Mouse (Mus musculus) bone marrow, adult 2 months (tissue): ENCODE data around the gene AU021092. TPM values are rescaled to one million over a fixed set of nuclear protein-coding genes. Genes with fewer than 3 reads are reported as not detected.
"Not testable (repeated sequence)": the region's sequence is repeated elsewhere in the genome, so short reads cannot be mapped to it uniquely, and the experiment has no call there.

Experiments
- H3K27ac ChIP-seq: fragments of 200-500 bp; 2 replicates; pipeline ENCODE4 v1.5.1; 2012; ENCODE audit warnings: low read depth, mild to moderate bottlenecking, control low read depth, inconsistent platforms, low read length; ENCODE audit not compliant: control insufficient read depth, poor library complexity, insufficient read depth
- H3K4me1 ChIP-seq: fragments of 200-500 bp; 2 replicates; pipeline ENCODE4 v1.6.1; 2011; ENCODE audit warnings: low read length; ENCODE audit not compliant: control insufficient read depth, insufficient read depth
- H3K4me3 ChIP-seq: fragments of 200-500 bp; replicated peaks from 2 replicates; pipeline ENCODE3; 2011; ENCODE audit warnings: mild to moderate bottlenecking, low read depth, low read length, control low read depth; ENCODE audit not compliant: control insufficient read depth
- CTCF ChIP-seq: fragments of 200-500 bp; IDR thresholded peaks from 2 replicates; pipeline ENCODE4 v1.5.1; 2011; ENCODE audit warnings: low read length, control low read depth; ENCODE audit not compliant: control insufficient read depth, insufficient read depth
- POLR2A ChIP-seq: fragments of 200-500 bp; IDR thresholded peaks from 2 replicates; pipeline ENCODE4 v1.6.1; 2011; ENCODE audit warnings: low read depth, mild to moderate bottlenecking, control low read depth, low read length, borderline replicate concordance; ENCODE audit not compliant: control insufficient read depth
- WGBS: fragments of 180-500 bp; shearing (Covaris S2); methylation state at CpG from one replicate; pipeline ENCODE4 v1.1.7; 2018; 5-methylcytosine and 5-hydroxymethylcytosine counted together
- polyA plus RNA-seq: library from polyadenylated mRNA; stranded (reverse); fragments of >200 nt; gene quantifications from 2 replicates; pipeline ENCODE4 v1.2.4, GENCODE M21; 2011; ENCODE audit warnings: low replicate concordance; ENCODE audit not compliant: missing spikeins, insufficient read depth, insufficient read length

Gene AU021092
- polyA plus RNA-seq, 1 experiment, result not detected

DNA sequence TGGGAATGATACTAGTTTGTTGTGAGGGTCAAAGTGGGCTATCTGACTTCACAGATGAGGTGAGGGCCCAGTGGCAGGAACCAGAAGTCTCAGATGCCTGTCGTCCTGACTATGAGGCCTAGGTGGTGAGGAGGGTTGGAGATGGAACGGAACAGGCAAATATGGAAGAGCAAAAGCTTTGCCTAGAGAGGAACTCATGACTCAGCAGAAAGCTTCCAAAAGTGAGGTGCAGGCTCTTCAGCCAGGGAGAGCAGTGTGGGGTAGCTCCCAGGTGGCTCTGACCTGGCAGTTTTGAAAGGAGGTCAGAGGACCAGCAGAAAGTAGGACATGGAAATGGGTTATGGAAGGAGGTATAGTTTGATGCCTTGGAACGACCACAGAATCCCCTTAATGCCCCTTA is 28.8 kb upstream of the AU021092 start:
- no peak overlapping the region for H3K4me3 ChIP-seq
- no peaks in the 10 kb centered on the region; the same call in 1 of the 2 replicates for H3K4me1 ChIP-seq
- TF ChIP-seq CTCF (no peak), POLR2A (no peak)
- WGBS, result 77% methylated on average over 3 of the region's 3 CpGs
- no peak overlapping the region for H3K27ac ChIP-seq

DNA sequence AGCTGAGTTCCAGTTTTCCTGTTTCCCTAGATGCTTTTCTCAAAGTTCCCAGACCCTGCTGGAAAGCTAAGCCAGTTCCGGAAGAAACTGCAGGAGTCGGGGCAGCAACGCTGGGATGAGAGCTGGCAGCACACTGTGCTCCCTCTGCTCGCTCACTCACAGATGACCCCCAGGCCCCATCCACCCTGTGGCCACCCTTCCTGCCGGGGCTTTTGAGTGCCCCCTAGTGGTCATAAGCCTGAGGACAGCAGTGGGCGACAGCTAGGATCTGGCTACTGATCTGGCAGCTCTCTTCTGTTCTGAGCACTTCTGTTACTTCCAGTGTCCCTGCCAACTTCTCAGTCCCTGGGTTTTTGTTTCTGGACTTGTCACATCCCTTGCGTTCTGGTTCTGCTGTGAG is 22.3 kb upstream of the AU021092 start:
- H3K4me3 ChIP-seq, result no peak overlapping the region
- TF ChIP-seq CTCF, result peak; percentile 84
- peak; percentile 40; the same call in 1 of the 2 replicates for TF ChIP-seq POLR2A
- no peak overlapping the region for H3K27ac ChIP-seq
- no peaks in the 10 kb centered on the region for H3K4me1 ChIP-seq
- WGBS, result 51% methylated on average over 7 of the region's 7 CpGs

DNA sequence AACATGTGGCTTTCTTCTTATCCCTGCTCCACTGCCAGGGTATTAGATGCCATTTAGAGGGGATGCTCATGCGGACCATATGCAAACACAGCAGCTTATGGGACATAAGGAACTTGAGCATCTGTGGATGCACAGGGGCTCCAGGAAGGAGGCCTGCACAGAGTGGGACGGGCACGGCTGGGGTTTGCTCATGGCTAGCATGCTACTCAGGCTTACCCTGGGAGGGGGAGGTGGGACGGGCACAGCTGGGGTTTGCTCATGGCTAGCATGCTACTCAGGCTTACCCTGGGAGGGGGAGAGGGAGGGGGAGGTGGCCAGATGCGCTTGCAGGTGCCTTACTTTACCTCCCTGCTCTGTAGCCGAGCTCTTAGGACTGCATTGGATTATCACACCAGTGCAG is 20.8 kb upstream of the AU021092 start:
- Histone ChIP-seq H3K4me3 (no peak overlapping the region), H3K27ac (no peak overlapping the region), H3K4me1 (no peaks in the 10 kb centered on the region)
- TF ChIP-seq POLR2A, result no peak
- TF ChIP-seq CTCF, result no peak
- 87% methylated on average over 6 of the region's 6 CpGs for WGBS

DNA sequence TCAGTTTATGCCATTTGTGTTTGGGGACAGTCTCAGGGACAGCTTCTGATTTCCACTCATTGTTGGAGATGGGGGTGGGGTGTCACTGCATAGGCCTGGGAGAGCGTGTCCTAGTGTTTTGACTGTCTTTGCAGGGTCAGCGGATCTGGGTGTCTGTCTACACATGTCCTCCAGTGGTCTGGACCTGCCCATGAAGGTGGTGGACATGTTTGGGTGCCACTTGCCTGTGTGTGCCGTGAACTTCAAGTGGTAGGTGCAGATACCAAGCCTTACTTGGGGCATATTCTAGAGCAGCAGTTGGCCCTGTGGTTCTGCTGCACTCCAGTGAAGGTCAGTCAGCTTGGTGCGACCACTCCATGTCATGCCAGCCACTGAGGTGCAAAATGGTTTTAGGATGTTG is 20.3 kb upstream of the AU021092 start:
- WGBS, result 85% methylated on average over 4 of the region's 4 CpGs
- Histone ChIP-seq H3K4me3 (no peak overlapping the region), H3K4me1 (no peaks in the 10 kb centered on the region), H3K27ac (no peak overlapping the region)
- TF ChIP-seq CTCF, result no peak
- TF ChIP-seq POLR2A, result no peak

DNA sequence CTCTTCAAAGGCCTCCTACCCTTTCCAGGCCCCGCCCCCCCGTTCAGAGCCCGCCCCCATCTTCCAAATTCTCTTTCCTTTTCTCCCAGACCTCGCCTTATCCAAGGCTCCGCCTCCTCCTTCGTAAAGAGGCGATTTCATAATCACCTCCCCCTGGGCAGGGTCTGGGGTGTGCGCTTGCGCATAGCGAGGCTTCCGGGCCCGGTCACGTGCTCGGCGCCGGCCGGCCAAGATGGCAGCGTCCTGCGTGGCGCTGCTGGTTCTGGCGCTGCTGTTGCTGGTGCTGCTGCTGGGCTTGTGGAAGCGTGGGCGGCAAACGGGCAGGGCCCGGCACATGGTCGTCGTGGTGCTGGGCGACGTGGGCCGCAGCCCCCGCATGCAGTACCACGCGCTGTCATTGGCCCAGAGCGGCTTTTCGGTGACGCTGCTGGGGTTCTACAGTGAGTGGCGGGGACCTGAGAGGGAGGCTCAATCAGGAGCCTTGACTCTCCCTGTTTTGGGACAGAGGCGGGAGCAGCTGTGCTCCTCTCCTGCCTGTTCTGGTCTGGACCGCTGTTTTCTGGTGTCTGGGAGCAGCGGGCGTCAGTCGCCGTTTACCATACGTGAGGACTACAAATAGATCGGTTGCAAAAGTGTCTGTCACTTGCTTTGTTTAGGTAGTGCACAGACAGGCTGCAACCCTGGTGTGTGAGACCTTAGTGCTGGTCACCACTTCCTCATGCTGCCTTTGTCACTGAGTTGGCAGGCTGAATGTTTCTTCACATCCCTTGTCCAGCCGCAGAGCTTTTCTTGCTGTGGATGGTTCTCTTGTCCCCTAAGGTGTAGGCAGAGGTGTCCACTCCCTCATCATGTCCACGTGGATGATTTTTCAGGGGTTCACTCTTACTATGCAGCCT is 11.6 kb upstream of the AU021092 start, which contains the start of gene Alg1:
TSS of gene Alg1 (plus strand) at position 204 of the 896 bp plus-strand sequence.
- WGBS, result 1% methylated on average over 47 of the region's 47 CpGs
- TF ChIP-seq CTCF (no peak), POLR2A (peak; percentile 99)

DNA sequence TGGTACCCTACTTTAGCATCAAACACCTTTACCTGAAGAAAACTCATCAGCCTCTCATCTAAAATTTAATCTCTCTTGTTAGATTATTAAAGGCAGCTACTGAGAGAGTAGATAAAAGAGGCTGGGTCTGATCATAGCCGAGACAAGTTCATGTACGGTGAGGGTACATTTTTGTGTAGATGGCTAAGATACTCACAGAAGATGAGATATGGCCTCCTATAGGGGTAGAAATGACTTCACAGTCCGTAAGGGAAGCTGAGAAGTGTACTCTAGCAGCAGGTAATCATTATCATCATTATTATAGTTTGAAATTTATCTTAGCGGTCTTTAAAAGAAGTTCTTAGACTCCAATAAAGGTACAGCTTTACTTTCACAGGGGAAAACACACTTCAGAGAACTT is 10.9 kb upstream of the AU021092 start:
- no peak overlapping the region for H3K27ac ChIP-seq
- TF ChIP-seq POLR2A, result no peak
- TF ChIP-seq CTCF, result no peak
- 82% methylated on average over 4 of the region's 4 CpGs for WGBS
- H3K4me1 ChIP-seq, result peaks cover 3% of the 10 kb centered on the region; the same call in 1 of the 2 replicates
- peak overlapping the region; percentile 97 for H3K4me3 ChIP-seq

More for the DNA sequence above, 11.6 kb upstream of the AU021092 start, which contains the start of gene Alg1:
- peaks cover 3% of the 10 kb centered on the region; the same call in 1 of the 2 replicates for H3K4me1 ChIP-seq
- H3K4me3 ChIP-seq, result peak within 1 kb of the TSS; percentile 97
- H3K27ac ChIP-seq, result peak within 1 kb of the TSS; percentile 70

DNA sequence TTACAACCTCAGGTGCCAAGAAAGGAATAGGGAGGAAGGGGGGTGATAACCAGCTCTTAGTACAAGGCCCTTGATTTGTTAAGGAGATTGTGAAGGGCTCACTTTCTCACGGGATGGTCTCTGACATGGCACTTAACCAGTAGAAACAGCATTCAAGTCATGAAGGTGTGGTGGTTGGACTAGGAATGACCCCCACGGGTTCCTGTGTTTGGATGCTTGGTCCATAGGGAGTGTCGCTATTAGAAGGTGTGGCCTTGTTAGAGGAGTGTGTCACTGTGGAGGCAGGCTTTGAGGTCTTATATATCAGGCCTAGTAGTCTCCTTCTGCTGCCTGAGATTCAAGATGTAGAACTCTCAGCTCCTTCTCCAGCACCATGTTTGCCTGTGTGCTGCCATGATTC is 6.0 kb upstream of the AU021092 start:
- not testable (repeated sequence) for H3K4me1 ChIP-seq, H3K4me3 ChIP-seq, H3K27ac ChIP-seq
- WGBS, result 69% methylated on average over 3 of the region's 3 CpGs

DNA sequence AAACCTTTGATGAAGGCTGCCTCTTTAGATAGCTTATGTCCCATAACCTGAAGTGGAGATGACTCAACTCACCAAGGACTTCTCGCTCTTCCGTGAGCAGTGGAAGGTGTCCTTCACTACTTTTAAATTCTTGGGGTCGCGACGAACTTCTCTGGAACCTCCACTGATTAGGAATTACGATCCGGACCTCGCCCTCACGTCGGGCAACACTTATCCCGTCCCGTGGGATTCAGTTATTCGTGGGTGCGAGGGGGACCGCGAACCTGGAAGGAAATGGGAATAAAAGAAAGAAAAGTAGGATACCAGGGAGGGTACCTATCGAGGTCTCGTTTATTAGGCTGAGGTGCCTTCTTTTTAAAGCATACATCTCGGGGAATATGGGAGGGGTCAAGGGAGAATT is 5.4 kb upstream of the AU021092 start:
- not testable (repeated sequence) for H3K27ac ChIP-seq, H3K4me1 ChIP-seq, H3K4me3 ChIP-seq
- WGBS, result 77% methylated on average over 19 of the region's 19 CpGs

DNA sequence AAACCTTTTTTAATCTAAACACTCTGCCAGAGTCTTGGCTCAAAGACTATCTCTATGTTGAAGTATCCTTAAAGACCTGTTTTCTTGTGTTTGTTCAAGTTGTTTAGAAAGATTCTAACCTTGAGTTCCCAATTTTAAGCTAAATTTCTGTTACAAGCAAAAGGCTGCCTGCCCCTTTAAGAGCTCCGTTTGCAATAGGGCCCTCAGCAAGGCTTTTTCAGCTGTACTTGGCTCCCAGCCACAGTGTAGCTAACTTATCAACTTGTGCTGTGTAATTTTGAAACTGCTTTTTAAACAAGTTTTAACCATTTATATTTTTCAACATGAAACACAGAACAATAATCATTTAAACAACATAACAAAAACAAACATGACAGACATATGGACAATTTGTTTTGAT is 4.4 kb upstream of the AU021092 start:
- H3K4me1 ChIP-seq, H3K4me3 ChIP-seq, H3K27ac ChIP-seq: not testable (repeated sequence)
- WGBS, result 2% methylated on average over 1 of the region's 1 CpGs
